Mouse (Mus musculus) spleen, postnatal 14 days (tissue): ENCODE measurements around the gene Kir3dl2.
"Not testable (repeated sequence)": the region's sequence is repeated elsewhere in the genome, so short reads cannot be mapped to it uniquely, and the experiment has no call there.

Experiments
- DNase-seq, 2 experiments: peaks; one replicate each; pipeline ENCODE4 v3.0.0; 2021 to 2022; ENCODE audit warnings: low spot score in 2 of 2

Gene Kir3dl2

DNA sequence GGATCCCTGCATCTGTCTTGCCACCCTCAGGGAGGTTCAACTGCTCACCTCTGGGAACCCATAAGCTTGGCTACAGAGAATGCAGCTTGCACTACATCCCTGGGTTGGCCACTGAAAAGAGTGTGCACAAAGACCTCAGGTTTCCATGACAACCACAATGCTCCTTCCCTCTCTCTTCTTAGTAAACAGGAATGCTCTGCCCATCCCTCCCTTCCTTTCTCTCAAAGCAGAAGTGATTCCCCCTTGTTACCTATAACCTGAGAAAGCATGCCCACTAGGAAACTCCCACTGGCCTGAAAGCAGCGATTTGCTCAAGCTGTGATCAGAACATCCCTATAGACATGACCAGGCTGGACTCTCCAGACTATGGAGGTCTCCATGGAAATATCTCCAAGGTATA, at the start of gene Kir3dl2:
Gene Kir3dl2, minus strand, starts transcription at position 101 of the 400 bp plus-strand sequence.
- not testable (repeated sequence) for DNase-seq

DNA sequence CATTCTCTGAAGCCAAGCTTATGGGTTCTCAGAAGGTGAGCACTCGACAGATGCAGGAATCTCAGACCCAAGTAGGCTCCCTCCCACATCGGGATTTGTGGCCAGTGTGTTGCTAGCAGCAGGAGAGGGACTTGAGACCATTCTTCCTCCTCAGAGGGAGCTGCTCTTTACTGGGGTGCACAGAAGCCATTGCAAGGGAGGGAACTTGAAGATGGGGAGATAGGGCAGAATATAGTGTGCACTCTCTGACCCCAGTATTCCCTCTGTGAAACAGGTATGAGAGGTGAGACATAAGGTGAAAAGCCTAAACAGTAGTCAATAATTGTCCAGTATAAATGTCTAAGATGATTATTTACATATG, 47.0 kb upstream of the Kir3dl2 start:
- no peak for DNase-seq

DNA sequence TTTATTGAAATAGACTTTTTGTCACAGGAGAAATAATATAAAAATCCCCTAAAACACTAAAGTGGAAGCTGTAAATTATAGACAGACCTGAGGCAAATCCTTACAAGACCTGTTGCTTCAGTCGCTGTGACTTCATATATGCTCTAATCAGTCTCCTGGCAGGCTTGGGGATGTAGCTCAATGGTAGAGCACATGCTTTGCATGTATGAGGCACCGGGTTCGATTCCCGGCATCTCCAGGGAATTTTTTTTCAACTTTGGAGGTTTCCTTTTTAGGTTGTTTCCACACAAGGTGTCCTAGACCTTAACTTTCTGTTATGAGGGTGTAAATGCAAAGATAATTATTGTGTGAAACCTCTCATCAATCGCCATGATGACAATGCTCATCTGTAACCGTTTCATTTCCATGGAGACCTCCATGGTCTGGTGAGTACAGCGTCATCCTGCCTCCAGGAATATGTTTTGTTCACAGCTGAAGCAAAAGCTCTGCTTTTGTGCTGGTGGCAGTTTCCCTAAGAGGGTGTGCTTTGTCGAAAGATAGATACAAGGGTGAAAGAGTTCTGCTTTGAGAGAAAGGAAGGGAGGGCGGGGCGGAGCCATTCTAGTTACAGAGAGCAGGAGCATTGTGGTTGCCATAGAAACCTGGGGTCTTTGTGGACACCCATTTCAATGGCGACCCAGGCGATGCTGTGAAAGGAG, 46.5 kb upstream of the Kir3dl2 start, which contains the start of gene Tceal3:
Gene Tceal3, plus strand, starts transcription at position 644 of the 698 bp plus-strand sequence.
- DNase-seq, result no peak

DNA sequence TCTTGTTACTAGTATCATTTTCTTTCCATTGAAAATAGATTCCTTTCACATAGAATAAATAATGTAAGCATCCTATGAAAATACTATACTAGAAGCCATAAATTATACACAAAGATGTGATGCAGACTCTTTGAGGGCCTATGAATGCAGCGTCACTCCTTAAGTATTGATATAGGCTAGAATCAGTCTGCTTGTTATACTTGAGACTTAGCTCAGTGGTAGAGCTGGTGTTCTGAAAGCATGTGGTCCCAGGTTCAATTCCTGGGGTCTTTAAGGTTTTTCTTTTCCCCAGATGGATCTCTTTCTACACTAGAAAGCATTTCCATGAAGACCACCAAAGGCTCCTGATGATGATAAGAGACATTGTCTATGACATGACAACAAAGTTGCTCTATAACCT, 40.8 kb upstream of the Kir3dl2 start:
- no peak for DNase-seq

DNA sequence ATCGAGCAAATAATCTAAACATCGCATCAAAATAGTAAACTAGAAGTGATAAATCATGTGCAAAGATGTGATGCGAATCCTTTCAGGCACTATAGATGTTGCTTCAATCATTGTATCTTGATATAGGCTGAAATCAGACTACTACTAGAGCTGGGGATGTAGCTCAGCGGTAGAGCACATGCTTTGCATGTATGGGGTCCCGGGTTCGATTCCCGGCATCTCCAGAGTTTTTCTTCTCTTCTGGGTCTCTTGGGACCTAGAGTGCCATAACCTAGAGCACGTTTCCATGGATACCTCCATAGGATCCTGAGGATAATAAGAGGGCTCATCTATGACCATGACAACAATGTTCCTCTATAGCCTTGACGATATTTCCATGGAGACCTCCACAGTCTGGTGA, 25.2 kb upstream of the Kir3dl2 start:
- DNase-seq, result not testable (repeated sequence)

DNA sequence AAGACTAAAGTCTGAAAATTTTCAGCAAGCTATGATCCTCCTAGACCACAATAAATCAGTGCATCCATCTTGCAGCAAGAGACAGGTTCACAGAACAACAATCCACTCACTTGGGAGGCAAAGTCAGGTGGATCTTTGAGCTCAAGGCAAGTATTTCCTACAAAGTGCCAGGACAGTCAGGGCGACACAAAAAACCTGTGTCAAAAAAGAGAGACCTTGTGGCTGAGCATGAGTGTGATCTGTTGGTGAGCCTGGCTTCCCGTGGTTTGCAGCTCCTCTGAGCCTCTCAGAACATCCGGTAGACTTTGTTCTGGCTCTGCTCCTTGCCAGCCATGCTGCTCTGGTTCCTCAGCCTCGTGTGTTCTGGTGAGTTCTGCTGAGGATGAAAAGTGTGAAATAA, 26.2 kb downstream of the Kir3dl2 start, which contains the start of gene Kir3dl1:
Gene Kir3dl1, plus strand, starts transcription at position 301 of the 400 bp plus-strand sequence.
- DNase-seq, result not testable (repeated sequence)
